Mouse (Mus musculus): ENCODE measurements around the gene Gsta4. TPM values are rescaled to one million over a fixed set of nuclear protein-coding genes. Genes with fewer than 3 reads are reported as not detected.

Gene Gsta4
- 3.1 TPM for polyA plus RNA-seq (2017; shearing (Covaris generic))

GRCm38 (mm10) chr9:78182474-78182873 is at the start of gene Gsta4:
Gene Gsta4 (plus strand): TSS chr9:78182774.

GRCm38 (mm10) chr9:78230461-78230860 is 47.9 kb downstream of the Gsta4 start, which contains the start of gene Gsta1:
Gene Gsta1 (plus strand): TSS chr9:78230656.

GRCm38 (mm10) chr9:78256914-78257313 is 74.3 kb downstream of the Gsta4 start, which contains the start of gene Gm3776:
Gene Gm3776 (plus strand): TSS chr9:78257129.

Other genes with a start within 250 kb of the Gsta4 start
- gene Gcm1, start 130.8 kb upstream of the Gsta4 start, polyA plus RNA-seq (2017; shearing (Covaris generic)) = not detected
- 88.6 TPM for gene Fbxo9, start 73.7 kb upstream of the Gsta4 start, polyA plus RNA-seq (2017; shearing (Covaris generic))
- 8.4 TPM for gene Ick, start 73.6 kb upstream of the Gsta4 start, polyA plus RNA-seq (2017; shearing (Covaris generic))
- gene Gsta1, start 47.9 kb downstream of the Gsta4 start, polyA plus RNA-seq (2017; shearing (Covaris generic)) = not detected
- not detected for gene Gm3776, start 74.4 kb downstream of the Gsta4 start, polyA plus RNA-seq (2017; shearing (Covaris generic))
- gene Gm10639, start 107.1 kb downstream of the Gsta4 start, polyA plus RNA-seq (2017; shearing (Covaris generic)) = not detected
- gene Omt2a, start 132.0 kb downstream of the Gsta4 start, polyA plus RNA-seq (2017; shearing (Covaris generic)) = not detected
- not detected for gene Omt2b, start 144.8 kb downstream of the Gsta4 start, polyA plus RNA-seq (2017; shearing (Covaris generic))
- gene Gsta2, start 173.0 kb downstream of the Gsta4 start, polyA plus RNA-seq (2017; shearing (Covaris generic)) = not detected
- gene Dppa5a, start 185.4 kb downstream of the Gsta4 start, polyA plus RNA-seq (2017; shearing (Covaris generic)) = not detected
- gene Ooep, start 196.0 kb downstream of the Gsta4 start, polyA plus RNA-seq (2017; shearing (Covaris generic)) = not detected
- gene Ddx43, start 213.0 kb downstream of the Gsta4 start, polyA plus RNA-seq (2017; shearing (Covaris generic)) = 3.3 TPM

Data from naive thymus-derived CD4-positive, alpha-beta T cell, adult 5 months (primary cell).